Mouse (Mus musculus) limb, embryonic 12.5 days (tissue): ENCODE data around the gene Irak2. TPM values are rescaled to one million over a fixed set of nuclear protein-coding genes. Genes with fewer than 3 reads are reported as not detected.
"Not testable (repeated sequence)": the region's sequence is repeated elsewhere in the genome, so short reads cannot be mapped to it uniquely, and the experiment has no call there.

ENCODE experiments used
- ATAC-seq: fragments of 200-750 bp; cut with Nextera tagmentation; 2 replicates; pipeline ENCODE4 v1.8.0; 2017; ENCODE audit warnings: low read depth, moderate TSS enrichment; ENCODE audit not compliant: insufficient number of reproducible peaks, insufficient read depth, low FRiP score, low TSS enrichment
- H3K27ac ChIP-seq: fragments of 300-500 bp; sonication (generic); 2 replicates; pipeline ENCODE4 v1.5.1; 2016; ENCODE audit warnings: mild to moderate bottlenecking, moderate library complexity
- H3K27me3 ChIP-seq: fragments of 300-500 bp; sonication (generic); 2 replicates; pipeline ENCODE4 v1.6.1; 2016; ENCODE audit warnings: mild to moderate bottlenecking, moderate library complexity
- H3K36me3 ChIP-seq: fragments of 300-500 bp; sonication (generic); 2 replicates; pipeline ENCODE4 v1.6.1; 2016; ENCODE audit warnings: mild to moderate bottlenecking, moderate library complexity
- H3K4me1 ChIP-seq: fragments of 300-500 bp; sonication (generic); replicated peaks from 2 replicates; pipeline ENCODE4 v1.6.1; 2016
- H3K4me2 ChIP-seq: fragments of 300-500 bp; sonication (generic); 2 replicates; pipeline ENCODE4 v1.6.1; 2016; ENCODE audit warnings: mild to moderate bottlenecking, moderate library complexity
- H3K4me3 ChIP-seq: fragments of 300-500 bp; sonication (generic); replicated peaks from 2 replicates; pipeline ENCODE4 v1.5.1; 2016; ENCODE audit warnings: mild to moderate bottlenecking
- H3K9ac ChIP-seq: fragments of 300-500 bp; sonication (generic); replicated peaks from 2 replicates; pipeline ENCODE4 v1.6.1; 2016; ENCODE audit warnings: mild to moderate bottlenecking, moderate library complexity
- H3K9me3 ChIP-seq: fragments of 300-500 bp; sonication (generic); 2 replicates; pipeline ENCODE4 v1.6.1; 2016; ENCODE audit warnings: mild to moderate bottlenecking, moderate library complexity
- WGBS: fragments of 180-500 bp; shearing (Covaris S2); methylation state at CpG from one replicate; pipeline ENCODE4 v1.1.7; 2016; 5-methylcytosine and 5-hydroxymethylcytosine counted together
- polyA plus RNA-seq: library from polyadenylated mRNA; unstranded; fragments of >200 nt; fragmentation: Nextera tagmentation; extraction: Ambion mirVana; gene quantifications from 2 replicates; pipeline ENCODE4 v1.2.1, GENCODE M21; 2016

Irak2 gene
- polyA plus RNA-seq, 1 experiment from 2014 or later: 4.1 TPM

DNA sequence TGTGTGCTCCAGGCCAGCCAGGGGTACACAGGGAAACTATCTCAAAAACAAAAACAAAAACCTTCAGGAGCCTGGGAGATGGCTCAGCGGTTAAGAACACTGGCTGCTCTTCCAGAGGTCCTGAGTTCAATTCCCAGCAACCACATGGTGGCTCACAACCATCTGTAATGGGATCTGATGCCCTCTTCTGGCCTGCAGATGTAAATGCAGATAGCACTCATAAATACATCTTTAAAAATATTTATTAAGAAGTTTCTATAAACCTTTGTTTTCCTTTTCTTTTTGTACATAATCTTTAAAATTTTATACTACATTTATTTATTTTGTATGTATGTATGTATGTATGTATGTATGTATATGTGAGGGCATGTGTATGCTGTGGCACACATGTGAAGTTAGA lies 33.8 kb downstream of the Irak2 start:
- 81% methylated on average over 1 of the region's 1 CpGs for WGBS
- H3K27me3 ChIP-seq, H3K36me3 ChIP-seq, H3K9ac ChIP-seq, H3K9me3 ChIP-seq, H3K27ac ChIP-seq, ATAC-seq, H3K4me3 ChIP-seq, H3K4me2 ChIP-seq: not testable (repeated sequence)
- H3K4me1 ChIP-seq: peaks cover 24% of the 10 kb centered on the region

DNA sequence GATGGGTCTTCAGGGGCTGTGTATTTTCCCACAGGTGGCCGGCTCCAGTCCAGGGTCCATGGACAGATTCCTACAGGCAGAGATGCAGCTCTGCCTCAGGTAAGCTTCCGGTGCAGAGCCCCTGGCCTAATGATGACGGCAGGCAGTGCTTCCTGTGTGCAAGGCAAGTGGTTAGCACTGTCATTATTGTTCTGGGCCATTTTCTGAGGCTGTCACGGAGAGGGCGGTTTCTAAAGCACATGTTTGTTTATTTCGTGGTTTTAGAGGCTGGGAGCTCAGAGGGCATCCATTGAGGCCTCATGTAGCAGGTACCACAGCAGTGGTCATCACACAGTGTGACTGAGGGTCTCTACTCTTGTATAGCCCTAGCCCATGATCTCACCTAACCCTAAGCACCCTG lies 34.7 kb downstream of the Irak2 start:
- H3K9ac ChIP-seq: no peak overlapping the region
- no peak overlapping the region for H3K4me3 ChIP-seq
- 76% methylated on average over 6 of the region's 6 CpGs for WGBS
- ATAC-seq: no peak
- H3K27ac ChIP-seq: no peak overlapping the region
- no peaks in the 10 kb centered on the region for H3K27me3 ChIP-seq
- H3K4me2 ChIP-seq: no peak overlapping the region
- peaks cover 15% of the 10 kb centered on the region for H3K4me1 ChIP-seq
- peaks cover 3% of the 10 kb centered on the region; the same call in 1 of the 2 replicates for H3K9me3 ChIP-seq
- no peaks in the 10 kb centered on the region for H3K36me3 ChIP-seq

- Histone ChIP-seq H3K9ac (no peak overlapping the region), H3K27ac (no peak overlapping the region), H3K4me2 (no peak overlapping the region), H3K27me3 (no peaks in the 10 kb centered on the region), H3K4me3 (no peak overlapping the region), H3K36me3 (no peaks in the 10 kb centered on the region), H3K4me1 (0 out of 2 replicates have a peak, but pooled peaks cover 4% of the 10 kb centered on the region), H3K9me3 (peaks cover 3% of the 10 kb centered on the region; the same call in 1 of the 2 replicates)
- 77% methylated on average over 4 of the region's 4 CpGs for WGBS
- ATAC-seq: no peak
Measured at GRCm38 (mm10) chr6:113675234-113675633, 37.0 kb downstream of the Irak2 start.

DNA sequence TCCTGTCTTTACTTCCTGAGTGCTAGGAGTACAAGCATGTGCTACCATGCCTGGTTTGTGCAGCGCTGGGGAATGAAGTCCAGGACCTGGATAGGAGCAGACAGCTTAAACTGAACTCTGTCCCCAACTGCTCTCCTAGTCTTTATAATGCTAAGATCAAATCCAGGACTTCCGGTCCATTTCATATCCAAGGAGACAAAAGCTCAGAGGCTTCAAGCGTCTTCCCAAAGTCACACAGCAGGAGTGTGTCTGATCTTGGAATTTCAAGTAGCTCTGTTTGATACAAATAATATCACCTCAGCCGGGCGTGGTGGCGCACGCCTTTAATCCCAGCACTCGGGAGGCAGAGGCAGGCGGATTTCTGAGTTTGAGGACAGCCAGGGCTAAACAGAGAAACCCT lies 37.7 kb downstream of the Irak2 start:
- H3K27ac ChIP-seq: no peak overlapping the region
- 93% methylated on average over 9 of the region's 9 CpGs for WGBS
- H3K4me3 ChIP-seq: no peak overlapping the region
- no peaks in the 10 kb centered on the region for H3K27me3 ChIP-seq
- H3K4me2 ChIP-seq: no peak overlapping the region
- no peak overlapping the region for H3K9ac ChIP-seq
- no peaks in the 10 kb centered on the region for H3K36me3 ChIP-seq
- no peak for ATAC-seq
- H3K9me3 ChIP-seq: peaks cover 3% of the 10 kb centered on the region; the same call in 1 of the 2 replicates
- H3K4me1 ChIP-seq: 0 out of 2 replicates have a peak, but pooled peaks cover 4% of the 10 kb centered on the region

GRCm38 (mm10) chr6:113677070-113677734 lies 38.9 kb downstream of the Irak2 start:
- Histone ChIP-seq H3K4me1 (0 out of 2 replicates have a peak, but pooled peaks cover 4% of the 10 kb centered on the region), H3K27me3 (no peaks in the 10 kb centered on the region), H3K4me2 (no peak overlapping the region), H3K4me3 (no peak overlapping the region), H3K27ac (no peak overlapping the region), H3K9me3 (no peaks in the 10 kb centered on the region), H3K9ac (no peak overlapping the region), H3K36me3 (no peaks in the 10 kb centered on the region)
- ATAC-seq: no peak
- whole genome bisulfite sequencing: 62% methylated on average over 14 of the region's 14 CpGs

- no peak for ATAC-seq
- WGBS: 80% methylated on average over 14 of the region's 14 CpGs
Measured at GRCm38 (mm10) chr6:113678246-113679012, 40.2 kb downstream of the Irak2 start.

GRCm38 (mm10) chr6:113679993-113680566 lies 41.8 kb downstream of the Irak2 start:
- Histone ChIP-seq H3K9me3 (no peaks in the 10 kb centered on the region), H3K9ac (no peak overlapping the region), H3K4me2 (no peak overlapping the region), H3K4me3 (no peak overlapping the region), H3K27me3 (no peaks in the 10 kb centered on the region), H3K36me3 (no peaks in the 10 kb centered on the region), H3K4me1 (0 out of 2 replicates have a peak, but pooled peaks cover 4% of the 10 kb centered on the region), H3K27ac (no peak overlapping the region)
- WGBS: 82% methylated on average over 9 of the region's 9 CpGs
- no peak for ATAC-seq

More at GRCm38 (mm10) chr6:113678246-113679012, 40.2 kb downstream of the Irak2 start:
- H3K4me2 ChIP-seq: no peak overlapping the region
- H3K9ac ChIP-seq: no peak overlapping the region
- no peak overlapping the region for H3K4me3 ChIP-seq
- H3K4me1 ChIP-seq: 0 out of 2 replicates have a peak, but pooled peaks cover 4% of the 10 kb centered on the region
- H3K9me3 ChIP-seq: no peaks in the 10 kb centered on the region
- no peaks in the 10 kb centered on the region for H3K27me3 ChIP-seq
- no peak overlapping the region for H3K27ac ChIP-seq
- H3K36me3 ChIP-seq: no peaks in the 10 kb centered on the region

- Histone ChIP-seq H3K4me3 (no peak overlapping the region), H3K9me3 (no peaks in the 10 kb centered on the region), H3K27me3 (no peaks in the 10 kb centered on the region), H3K4me2 (no peak overlapping the region), H3K9ac (no peak overlapping the region), H3K36me3 (no peaks in the 10 kb centered on the region), H3K4me1 (0 out of 2 replicates have a peak, but pooled peaks cover 4% of the 10 kb centered on the region), H3K27ac (no peak overlapping the region)
- 20% methylated on average over 4 of the region's 4 CpGs for WGBS
- ATAC-seq: no peak
Measured at GRCm38 (mm10) chr6:113681271-113681670, 43.0 kb downstream of the Irak2 start.

- H3K27ac ChIP-seq: no peak overlapping the region
- ATAC-seq: no peak
Measured at GRCm38 (mm10) chr6:113683081-113683825, 45.0 kb downstream of the Irak2 start.

GRCm38 (mm10) chr6:113686551-113687125 lies 48.4 kb downstream of the Irak2 start:
- Histone ChIP-seq H3K9me3 (no peaks in the 10 kb centered on the region), H3K27me3 (no peaks in the 10 kb centered on the region), H3K4me3 (no peak overlapping the region), H3K4me2 (no peak overlapping the region), H3K27ac (no peak overlapping the region), H3K9ac (no peak overlapping the region), H3K4me1 (peaks cover 20% of the 10 kb centered on the region), H3K36me3 (no peaks in the 10 kb centered on the region)
- no peak for ATAC-seq
- 44% methylated on average over 8 of the region's 8 CpGs for WGBS

More at GRCm38 (mm10) chr6:113683081-113683825, 45.0 kb downstream of the Irak2 start:
- peaks cover 8% of the 10 kb centered on the region; the same call in 1 of the 2 replicates for H3K4me1 ChIP-seq
- H3K27me3 ChIP-seq: no peaks in the 10 kb centered on the region
- H3K4me2 ChIP-seq: no peak overlapping the region
- 88% methylated on average over 10 of the region's 10 CpGs for WGBS
- no peak overlapping the region for H3K4me3 ChIP-seq
- no peaks in the 10 kb centered on the region for H3K36me3 ChIP-seq
- H3K9ac ChIP-seq: no peak overlapping the region
- no peaks in the 10 kb centered on the region for H3K9me3 ChIP-seq
